Mouse (Mus musculus) stomach, embryonic 14.5 days (tissue): ENCODE measurements around the gene Atxn3. TPM values are rescaled to one million over a fixed set of nuclear protein-coding genes. Genes with fewer than 3 reads are reported as not detected.

Experiments used
- ATAC-seq: fragments of 200-750 bp; cut with Nextera tagmentation; 2 replicates; pipeline ENCODE4 v1.8.0; 2017; ENCODE audit warnings: low read depth, moderate TSS enrichment; ENCODE audit not compliant: insufficient number of reproducible peaks, insufficient read depth, low FRiP score
- H3K27ac ChIP-seq: fragments of 300-500 bp; sonication (generic); 2 replicates; pipeline ENCODE4 v1.5.1; 2014; ENCODE audit warnings: mild to moderate bottlenecking, low read length, moderate library complexity, mixed read lengths
- H3K27me3 ChIP-seq: fragments of 300-500 bp; sonication (generic); 2 replicates; pipeline ENCODE4 v1.6.1; 2014; ENCODE audit warnings: low read length, control low read depth, mixed read lengths; ENCODE audit not compliant: control insufficient read depth, insufficient read depth
- H3K36me3 ChIP-seq: fragments of 300-500 bp; sonication (generic); 2 replicates; pipeline ENCODE4 v1.6.1; 2014; ENCODE audit warnings: mild to moderate bottlenecking, control low read depth, low read length, moderate library complexity, mixed read lengths; ENCODE audit not compliant: control insufficient read depth, insufficient read depth
- H3K4me1 ChIP-seq: fragments of 300-500 bp; sonication (generic); 2 replicates; pipeline ENCODE4 v1.6.1; 2014; ENCODE audit warnings: low read length, control low read depth, mixed read lengths; ENCODE audit not compliant: control insufficient read depth, insufficient read depth
- H3K4me2 ChIP-seq: fragments of 300-500 bp; sonication (generic); replicated peaks from 2 replicates; pipeline ENCODE4 v1.6.1; 2014; ENCODE audit warnings: low read depth, low read length, control low read depth
- H3K4me3 ChIP-seq: fragments of 300-500 bp; sonication (generic); 2 replicates; pipeline ENCODE4 v1.5.1; 2014; ENCODE audit warnings: low read depth, low read length, control low read depth
- H3K9ac ChIP-seq: fragments of 300-500 bp; sonication (generic); replicated peaks from 2 replicates; pipeline ENCODE4 v1.6.1; 2014; ENCODE audit warnings: low read depth, mild to moderate bottlenecking, control low read depth, low read length, moderate library complexity, mixed read lengths
- H3K9me3 ChIP-seq: fragments of 300-500 bp; sonication (generic); 2 replicates; pipeline ENCODE4 v1.6.1; 2016; ENCODE audit warnings: low read depth, low read length, control low read depth; ENCODE audit not compliant: control insufficient read depth
- WGBS: fragments of 180-500 bp; shearing (Covaris S2); extraction: QIAGEN DNeasy Blood & Tissue Kit; methylation state at CpG from one replicate; pipeline ENCODE4 v1.1.7; 2014; 5-methylcytosine and 5-hydroxymethylcytosine counted together
- polyA plus RNA-seq: library from polyadenylated mRNA; unstranded; fragments of >200 nt; fragmentation: Nextera tagmentation; extraction: Ambion mirVana; gene quantifications from 2 replicates; pipeline ENCODE4 v1.2.1, GENCODE M21; 2014

The Atxn3 gene
- polyA plus RNA-seq, 1 experiment from 2014 or later, result 15.5 TPM

DNA sequence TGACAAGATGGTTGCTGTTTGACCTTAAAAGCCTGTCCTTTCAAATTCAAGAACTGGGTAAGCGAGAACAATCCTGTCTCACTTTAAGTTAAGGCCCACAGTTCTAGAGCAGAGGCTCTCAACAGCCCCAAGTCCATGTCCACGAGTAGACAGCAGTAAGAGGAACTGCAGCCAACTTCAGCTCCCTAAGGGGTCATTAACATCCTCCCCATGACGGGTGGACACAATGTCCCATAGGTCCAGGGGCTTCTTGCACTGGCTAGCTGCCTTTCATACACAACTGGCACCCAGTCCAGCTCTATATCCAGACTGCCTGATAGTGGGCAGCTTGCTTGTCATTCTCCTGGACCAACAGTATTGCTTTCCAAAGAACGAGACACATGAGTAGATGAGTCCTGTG lies 9.2 kb downstream of the Atxn3 start:
- H3K27ac ChIP-seq, result no peak overlapping the region
- no peak overlapping the region for H3K4me3 ChIP-seq
- no peak for ATAC-seq
- H3K36me3 ChIP-seq, result peaks cover 4% of the 10 kb centered on the region; the same call in 1 of the 2 replicates
- 77% methylated on average over 4 of the region's 4 CpGs for WGBS
- no peak overlapping the region for H3K9ac ChIP-seq
- no peak overlapping the region for H3K4me2 ChIP-seq
- H3K4me1 ChIP-seq, result no peaks in the 10 kb centered on the region
- no peaks in the 10 kb centered on the region for H3K27me3 ChIP-seq
- H3K9me3 ChIP-seq, result no peaks in the 10 kb centered on the region

DNA sequence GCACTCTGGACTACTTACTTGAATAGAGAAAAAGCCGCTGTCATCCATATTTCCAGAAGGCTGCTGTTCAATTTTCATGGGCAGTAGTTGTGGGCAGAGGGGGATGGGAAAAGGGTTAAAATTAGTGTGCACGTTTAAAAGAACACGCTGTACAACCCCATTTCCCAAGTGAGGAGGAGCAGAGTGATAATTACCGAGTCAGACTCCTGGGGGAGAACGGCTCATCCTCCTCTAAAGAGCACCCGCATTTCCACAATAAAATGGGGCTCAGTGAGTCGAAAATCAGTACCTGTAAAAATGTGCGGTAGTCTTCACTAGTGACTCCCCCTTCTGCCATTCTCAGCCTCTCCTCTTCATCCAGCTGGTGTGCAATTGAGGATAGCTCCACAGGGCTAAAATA lies 10.1 kb downstream of the Atxn3 start:
- WGBS, result 91% methylated on average over 8 of the region's 8 CpGs

GRCm38 (mm10) chr12:101937572-101937971 lies 20.5 kb downstream of the Atxn3 start:
- no peak overlapping the region for H3K9ac ChIP-seq
- H3K27ac ChIP-seq, result no peak overlapping the region
- ATAC-seq, result no peak
- no peaks in the 10 kb centered on the region for H3K27me3 ChIP-seq
- H3K4me1 ChIP-seq, result no peaks in the 10 kb centered on the region
- H3K4me3 ChIP-seq, result no peak overlapping the region
- peaks cover 28% of the 10 kb centered on the region for H3K36me3 ChIP-seq
- no peak overlapping the region for H3K4me2 ChIP-seq
- WGBS, result 84% methylated on average over 7 of the region's 7 CpGs
- no peaks in the 10 kb centered on the region for H3K9me3 ChIP-seq

More for the DNA sequence above, 10.1 kb downstream of the Atxn3 start:
- H3K36me3 ChIP-seq, result peaks cover 4% of the 10 kb centered on the region; the same call in 1 of the 2 replicates
- no peak overlapping the region for H3K4me2 ChIP-seq
- no peak overlapping the region for H3K27ac ChIP-seq
- H3K9me3 ChIP-seq, result no peaks in the 10 kb centered on the region
- H3K4me1 ChIP-seq, result no peaks in the 10 kb centered on the region
- no peaks in the 10 kb centered on the region for H3K27me3 ChIP-seq
- no peak for ATAC-seq
- H3K9ac ChIP-seq, result no peak overlapping the region
- H3K4me3 ChIP-seq, result no peak overlapping the region

- Histone ChIP-seq H3K4me3 (no peak overlapping the region), H3K27ac (no peak overlapping the region), H3K36me3 (peaks cover 25% of the 10 kb centered on the region), H3K9ac (no peak overlapping the region), H3K4me2 (no peak overlapping the region), H3K4me1 (no peaks in the 10 kb centered on the region), H3K9me3 (no peaks in the 10 kb centered on the region), H3K27me3 (no peaks in the 10 kb centered on the region)
- 96% methylated on average over 3 of the region's 3 CpGs for WGBS
- no peak for ATAC-seq
These were observed 22.8 kb downstream of the Atxn3 start for GRCm38 (mm10) chr12:101935223-101935622.

GRCm38 (mm10) chr12:101928423-101928822 lies 29.6 kb downstream of the Atxn3 start:
- H3K4me2 ChIP-seq, result no peak overlapping the region
- no peaks in the 10 kb centered on the region for H3K9me3 ChIP-seq
- H3K27ac ChIP-seq, result no peak overlapping the region
- no peak overlapping the region for H3K4me3 ChIP-seq
- H3K9ac ChIP-seq, result no peak overlapping the region
- H3K27me3 ChIP-seq, result no peaks in the 10 kb centered on the region
- H3K36me3 ChIP-seq, result peaks cover 30% of the 10 kb centered on the region
- 80% methylated on average over 1 of the region's 1 CpGs for WGBS
- ATAC-seq, result no peak
- no peaks in the 10 kb centered on the region for H3K4me1 ChIP-seq

DNA sequence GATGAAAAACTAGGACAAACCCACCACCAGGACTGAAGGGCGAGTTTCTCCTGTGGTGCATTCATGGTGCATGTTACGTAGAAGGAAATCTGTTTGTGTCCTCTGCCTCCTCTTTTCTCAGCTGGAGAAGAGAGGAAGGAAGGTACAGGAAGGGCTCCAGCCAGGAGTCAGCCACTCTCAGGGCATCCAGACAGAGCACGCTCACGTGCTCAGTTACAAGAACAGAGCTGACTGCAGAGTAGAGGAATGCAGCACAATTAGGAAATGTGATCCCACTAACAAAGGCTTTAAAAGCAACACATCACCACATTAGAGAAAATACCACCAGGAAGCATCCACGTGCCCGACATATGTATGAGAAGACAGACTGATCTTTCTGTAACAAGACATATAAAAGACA lies 35.7 kb downstream of the Atxn3 start:
- H3K36me3 ChIP-seq, result peaks cover 11% of the 10 kb centered on the region; the same call in 1 of the 2 replicates
- ATAC-seq, result no peak
- no peak overlapping the region for H3K4me2 ChIP-seq
- no peaks in the 10 kb centered on the region for H3K4me1 ChIP-seq
- no peaks in the 10 kb centered on the region for H3K27me3 ChIP-seq
- 90% methylated on average over 6 of the region's 6 CpGs for WGBS
- no peak overlapping the region for H3K9ac ChIP-seq
- H3K4me3 ChIP-seq, result no peak overlapping the region
- H3K27ac ChIP-seq, result no peak overlapping the region
- no peaks in the 10 kb centered on the region for H3K9me3 ChIP-seq

DNA sequence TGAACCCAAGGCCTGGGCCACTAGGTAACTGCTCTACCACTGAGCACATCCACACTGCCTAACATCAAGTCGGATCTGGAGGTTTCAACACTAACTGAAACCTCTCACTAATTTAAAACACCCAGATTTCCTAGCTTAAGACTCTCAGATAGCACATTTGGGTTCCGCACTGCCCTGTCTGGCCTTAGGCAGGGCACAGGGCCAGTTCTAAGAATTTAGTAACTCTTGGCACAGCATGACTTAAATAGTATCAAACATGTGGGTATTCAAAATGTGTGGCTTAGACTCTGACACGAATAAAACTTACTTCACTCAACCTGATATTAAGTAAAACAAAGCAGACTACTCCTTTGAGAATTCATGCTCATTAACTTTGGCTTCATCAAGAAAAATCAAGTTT lies 38.2 kb downstream of the Atxn3 start:
- no peak overlapping the region for H3K9ac ChIP-seq
- no peak overlapping the region for H3K27ac ChIP-seq
- H3K36me3 ChIP-seq, result peaks cover 7% of the 10 kb centered on the region; the same call in 1 of the 2 replicates
- H3K27me3 ChIP-seq, result no peaks in the 10 kb centered on the region
- no peaks in the 10 kb centered on the region for H3K9me3 ChIP-seq
- ATAC-seq, result no peak
- WGBS, result 86% methylated on average over 3 of the region's 3 CpGs
- no peaks in the 10 kb centered on the region for H3K4me1 ChIP-seq
- H3K4me3 ChIP-seq, result no peak overlapping the region
- H3K4me2 ChIP-seq, result no peak overlapping the region

GRCm38 (mm10) chr12:101917165-101917564 lies 40.9 kb downstream of the Atxn3 start:
- H3K9me3 ChIP-seq, result no peaks in the 10 kb centered on the region

More at GRCm38 (mm10) chr12:101917165-101917564, 40.9 kb downstream of the Atxn3 start:
- Histone ChIP-seq H3K4me1 (no peaks in the 10 kb centered on the region), H3K36me3 (0 out of 2 replicates have a peak, but pooled peaks cover 1% of the 10 kb centered on the region), H3K4me2 (no peak overlapping the region), H3K27me3 (no peaks in the 10 kb centered on the region), H3K4me3 (no peak overlapping the region), H3K27ac (no peak overlapping the region), H3K9ac (no peak overlapping the region)
- no peak for ATAC-seq
